8 mouse cellular contexts compared by ENCODE assay signal in the genomic region with DNA sequence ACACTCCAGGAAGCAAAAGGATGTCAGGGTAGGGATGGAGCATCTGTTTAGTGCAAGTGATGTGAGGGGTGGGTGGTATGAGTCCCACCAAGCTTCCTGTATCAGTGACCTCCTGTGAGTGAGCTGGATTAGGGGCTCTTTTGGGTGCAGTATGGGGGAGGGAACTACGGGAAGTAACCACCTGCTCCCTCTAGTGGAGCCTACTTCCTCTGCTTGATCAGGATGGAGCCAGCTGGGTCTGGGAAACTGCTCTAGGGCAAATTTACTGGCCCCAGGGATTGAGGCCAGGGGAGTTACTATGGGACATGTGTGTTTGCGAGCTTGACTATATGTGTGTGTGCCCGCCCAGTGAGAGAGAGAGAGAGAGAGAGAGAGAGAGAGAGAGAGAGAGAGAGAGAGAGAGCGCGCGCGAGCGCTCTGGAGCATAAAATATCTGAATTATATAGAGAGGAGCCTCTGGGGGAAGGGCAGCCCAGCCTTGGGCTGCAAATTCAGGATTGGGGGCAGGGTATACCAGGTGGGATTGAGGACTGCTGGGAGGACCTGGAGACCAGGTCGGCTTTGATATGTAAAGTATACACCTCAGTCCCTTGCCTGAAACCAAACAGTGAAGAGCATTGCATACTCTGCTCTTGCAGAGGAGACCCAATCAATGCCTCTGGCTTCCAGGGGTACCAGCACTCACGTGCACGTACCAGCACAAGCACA. TPM values are rescaled to one million over a fixed set of nuclear protein-coding genes. Genes with fewer than 3 reads are reported as not detected.
DNase-seq lines count a peak whose midpoint lies in the region; ATAC-seq lines count a peak whose summit lies in the region.

No protein-coding gene starts in this region.

- H3K27ac ChIP-seq in liver, embryonic 12.5 days = no peak overlapping the region

- peak; percentile 36; the same call in 1 of the 2 replicates for ATAC-seq in granulocyte monocyte progenitor cell, adult 5-6 weeks (replicated peaks; ENCODE audit: poor library complexity, severe bottlenecking)
- 0 out of 2 replicates have a peak, but pooled peaks have one; percentile 19 for ATAC-seq in liver, embryonic 12.5 days

- H3K9ac ChIP-seq in liver, embryonic 12.5 days = no peak overlapping the region

- no peaks in the 10 kb centered on the region for H3K36me3 ChIP-seq in liver, embryonic 12.5 days

- H3K4me1 ChIP-seq in liver, embryonic 12.5 days = peaks cover 21% of the 10 kb centered on the region

- DNase-seq in cerebellum, postnatal 14 days = peak; percentile 19 to 29
- no peak for DNase-seq in cerebellum, adult 11-12 months
- peak; percentile 25 for DNase-seq in MEL-GATA-1-ER (ENCODE audit: extremely low read depth, low read depth)
- peak; percentile 62 for DNase-seq in retina, embryonic 14.5 days (ENCODE audit: low spot score)
- DNase-seq in adrenal gland, adult 18-20 months (ENCODE audit: low spot score in 2 of 2) = no peak
- DNase-seq in adrenal gland, postnatal 36 days = no peak

- H3K4me2 ChIP-seq in liver, embryonic 12.5 days = peak overlapping the region; percentile 55

- 20% methylated on average over 11 of the region's 11 CpGs for WGBS in liver, embryonic 12.5 days (ENCODE audit: insufficient replicate concordance)

- H3K27me3 ChIP-seq in liver, embryonic 12.5 days (replicated peaks) = peaks cover 16% of the 10 kb centered on the region

- no peak overlapping the region for H3K4me3 ChIP-seq in liver, embryonic 12.5 days

- no peaks in the 10 kb centered on the region for H3K9me3 ChIP-seq in liver, embryonic 12.5 days (replicated peaks)

RNA-seq across cellular contexts. Expression of a gene that starts 30.5 kb away (rescaled TPM):
- total RNA-seq in granulocyte monocyte progenitor cell, adult 5-6 weeks (2014; fragmentation: Nextera tagmentation) = 79.4 and 82.9 TPM in 2 replicates
- total RNA-seq in granulocyte monocyte progenitor cell, adult 5-6 weeks (2017) = 149 and 152 TPM in 2 replicates
- 159 and 164 TPM in 2 replicates for polyA plus RNA-seq in liver, embryonic 12.5 days (2016; fragmentation: Nextera tagmentation; extraction: Ambion mirVana)
- total RNA-seq in adrenal gland, adult 18-20 months (2021) = 10 to 100 TPM; 95.1 to 95.5 TPM
- total RNA-seq in adrenal gland, postnatal 36 days (2021) = 10 to 100 TPM; 98.2 to 99.1 TPM

RNA-seq across cellular contexts. Expression of a gene that starts 37.9 kb away (rescaled TPM):
- 32.8 and 36.7 TPM in 2 replicates for total RNA-seq in granulocyte monocyte progenitor cell, adult 5-6 weeks (2014; fragmentation: Nextera tagmentation)
- total RNA-seq in granulocyte monocyte progenitor cell, adult 5-6 weeks (2017) = 13.6 and 20.3 TPM in 2 replicates
- polyA plus RNA-seq in liver, embryonic 12.5 days (2016; fragmentation: Nextera tagmentation; extraction: Ambion mirVana) = 10.6 and 12.3 TPM in 2 replicates
- total RNA-seq in adrenal gland, adult 18-20 months (2021) = 10 to 100 TPM; 26.6 TPM
- 10 to 100 TPM; 27.3 to 32.2 TPM for total RNA-seq in adrenal gland, postnatal 36 days (2021)

RNA-seq across cellular contexts. Expression of a gene that starts 39.3 kb away (rescaled TPM):
- 18.3 and 28.0 TPM in 2 replicates for total RNA-seq in granulocyte monocyte progenitor cell, adult 5-6 weeks (2014; fragmentation: Nextera tagmentation)
- 11.7 and 13.9 TPM in 2 replicates for total RNA-seq in granulocyte monocyte progenitor cell, adult 5-6 weeks (2017)
- polyA plus RNA-seq in liver, embryonic 12.5 days (2016; fragmentation: Nextera tagmentation; extraction: Ambion mirVana) = 9.7 and 9.9 TPM in 2 replicates
- total RNA-seq in adrenal gland, adult 18-20 months (2021) = 10 to 100 TPM; 13.3 to 16.1 TPM
- total RNA-seq in adrenal gland, postnatal 36 days (2021) = 10 to 100 TPM; 11.1 to 13.0 TPM

Comparison
In these comparisons a context has a peak if more than half of its experiments do, and no peak if none do; other contexts are left out.
1. DNase-seq: peak in cerebellum, postnatal 14 days (2 of 2), MEL-GATA-1-ER (single experiment) and retina, embryonic 14.5 days (single experiment); none in cerebellum, adult 11-12 months (single experiment), adrenal gland, adult 18-20 months (0 of 2) and adrenal gland, postnatal 36 days (0 of 2).